Mouse (Mus musculus) liver, postnatal 0 days (tissue): Measurements from ENCODE around the gene Madd.

ENCODE experiments used
- CTCF ChIP-seq: sonication (generic); IDR thresholded peaks from 2 replicates; pipeline ENCODE4 v1.5.1; 2016; ENCODE audit warnings: antibody characterized with exemption, low read depth
- EP300 ChIP-seq: IDR thresholded peaks from 2 replicates; pipeline ENCODE4 v1.6.1; 2016; ENCODE audit warnings: antibody characterized with exemption, low read depth, mild to moderate bottlenecking

DNA sequence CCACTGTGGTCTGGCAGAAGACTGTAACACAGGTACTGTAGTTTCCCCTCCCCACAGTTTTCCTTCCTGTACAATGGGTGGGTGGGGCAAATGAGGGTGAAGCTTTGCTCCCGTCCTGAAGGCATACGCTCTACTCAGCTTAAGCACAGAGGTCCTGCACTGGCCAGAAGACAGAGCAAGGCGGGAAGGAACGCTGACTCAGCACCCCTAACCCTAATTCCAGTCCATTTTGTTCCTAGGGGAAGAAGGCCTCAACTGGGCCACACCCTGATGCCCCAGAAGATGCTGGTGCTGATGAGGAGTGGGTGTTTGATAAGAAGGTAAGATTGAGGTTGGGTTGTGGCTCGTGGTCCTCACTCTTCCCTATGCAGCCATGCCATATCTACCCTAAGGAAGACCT, 54.9 kb downstream of the Madd start:
- TF ChIP-seq EP300 (no peak), CTCF (no peak)
